13 mouse cellular contexts compared by ENCODE assay signal in genomic region chr19:53934046-53934445, GRCm38 (mm10).
"Had no signal": no experiment of that assay in that cellular context is flagged by ENCODE, and none has a peak within 500 bp of the region (broad histone marks: within the 10 kb centered on the region; RNA-seq: fewer than 3 reads in every experiment).

No protein-coding gene starts in this region.

- H3K9me3 ChIP-seq: limb, embryonic 13.5 days; midbrain, embryonic 13.5 days; neural tube, embryonic 15.5 days had no signal

- ATAC-seq: midbrain, embryonic 13.5 days had no signal

- DNase-seq: kidney, adult 11 months; kidney, postnatal 10 days; layer of hippocampus, postnatal 36 days; lung, adult 18-20 months; right cerebral cortex, adult 18-20 months; right cerebral cortex, postnatal 25 days; thymus, adult 18-20 months; thymus, postnatal 25 days had no signal

- H3K4me3 ChIP-seq: limb, embryonic 13.5 days; midbrain, embryonic 13.5 days; myocyte; neural tube, embryonic 15.5 days had no signal

- H3K27me3 ChIP-seq: limb, embryonic 13.5 days; midbrain, embryonic 13.5 days; neural tube, embryonic 15.5 days had no signal

- H3K4me1 ChIP-seq: limb, embryonic 13.5 days; midbrain, embryonic 13.5 days; neural tube, embryonic 15.5 days had no signal

- H3K9ac ChIP-seq: limb, embryonic 13.5 days; liver, embryonic 14.5 days; midbrain, embryonic 13.5 days; neural tube, embryonic 15.5 days had no signal

- H3K27ac ChIP-seq: limb, embryonic 13.5 days; liver, embryonic 14.5 days; midbrain, embryonic 13.5 days; neural tube, embryonic 15.5 days had no signal

- H3K4me2 ChIP-seq: limb, embryonic 13.5 days; midbrain, embryonic 13.5 days; neural tube, embryonic 15.5 days had no signal
